Mouse (Mus musculus) heart, postnatal 0 days (tissue): ENCODE measurements around the gene Parp9. TPM values are rescaled to one million over a fixed set of nuclear protein-coding genes. Genes with fewer than 3 reads are reported as not detected.

Experiments
- ATAC-seq: fragments of 200-750 bp; cut with Nextera tagmentation; 2 replicates; pipeline ENCODE4 v1.8.0; 2017; ENCODE audit warnings: low read depth, moderate number of reproducible peaks, moderate library complexity; ENCODE audit not compliant: insufficient read depth
- DNase-seq: peaks from one replicate; pipeline ENCODE4 v3.0.0-alpha.2; 2016; ENCODE audit warnings: low spot score
- H3K27ac ChIP-seq: fragments of 300-500 bp; sonication (generic); 2 replicates; pipeline ENCODE4 v1.5.1; 2014; ENCODE audit warnings: low read depth, mild to moderate bottlenecking
- H3K27me3 ChIP-seq: fragments of 300-500 bp; sonication (generic); 2 replicates; pipeline ENCODE4 v1.6.1; 2014; ENCODE audit warnings: low read length, mixed read lengths; ENCODE audit not compliant: control insufficient read depth, insufficient read depth
- H3K36me3 ChIP-seq: fragments of 300-500 bp; sonication (generic); replicated peaks from 2 replicates; pipeline ENCODE4 v1.6.1; 2014; ENCODE audit warnings: low read length, mixed read lengths; ENCODE audit not compliant: control insufficient read depth, insufficient read depth
- H3K4me1 ChIP-seq: fragments of 300-500 bp; sonication (generic); 2 replicates; pipeline ENCODE4 v1.6.1; 2014; ENCODE audit warnings: antibody characterized with exemption; ENCODE audit not compliant: control insufficient read depth, insufficient read depth
- H3K4me2 ChIP-seq: fragments of 300-500 bp; sonication (generic); 2 replicates; pipeline ENCODE4 v1.6.1; 2014; ENCODE audit warnings: low read depth, mild to moderate bottlenecking, low read length, moderate library complexity
- H3K4me3 ChIP-seq: fragments of 300-500 bp; sonication (generic); 2 replicates; pipeline ENCODE4 v1.5.1; 2014; ENCODE audit warnings: low read depth, low read length
- H3K9ac ChIP-seq: fragments of 300-500 bp; sonication (generic); replicated peaks from 2 replicates; pipeline ENCODE4 v1.6.1; 2014; ENCODE audit warnings: low read depth, low read length, mixed read lengths
- H3K9me3 ChIP-seq: fragments of 300-500 bp; sonication (generic); replicated peaks from 2 replicates; pipeline ENCODE4 v1.6.1; 2016; ENCODE audit warnings: low read length; ENCODE audit not compliant: control insufficient read depth
- CTCF ChIP-seq: IDR thresholded peaks from 2 replicates; pipeline ENCODE4 v1.5.1; 2016; ENCODE audit warnings: antibody characterized with exemption, control low read depth, low read depth
- EP300 ChIP-seq: IDR thresholded peaks from 2 replicates; pipeline ENCODE4 v1.6.1; 2016; ENCODE audit warnings: antibody characterized with exemption, low read depth
- WGBS: fragments of 180-500 bp; shearing (Covaris S2); extraction: QIAGEN DNeasy Blood & Tissue Kit; methylation state at CpG from one replicate; pipeline ENCODE4 v1.1.7; 2014; 5-methylcytosine and 5-hydroxymethylcytosine counted together
- polyA plus RNA-seq: library from polyadenylated mRNA; unstranded; fragments of >200 nt; fragmentation: Nextera tagmentation; extraction: Ambion mirVana; gene quantifications from 2 replicates; pipeline ENCODE4 v1.2.1, GENCODE M21; 2015
- total RNA-seq: library from RNA; depleted of rRNA; stranded (reverse); fragments of >200 nt; gene quantifications from 2 replicates; pipeline ENCODE4 v1.2.3, GENCODE M21; 2014; ENCODE audit warnings: low replicate concordance

The Parp9 gene
- total and polyA plus RNA-seq, 2 experiments from 2014 or later = 9.7 to 11.4 TPM

DNA sequence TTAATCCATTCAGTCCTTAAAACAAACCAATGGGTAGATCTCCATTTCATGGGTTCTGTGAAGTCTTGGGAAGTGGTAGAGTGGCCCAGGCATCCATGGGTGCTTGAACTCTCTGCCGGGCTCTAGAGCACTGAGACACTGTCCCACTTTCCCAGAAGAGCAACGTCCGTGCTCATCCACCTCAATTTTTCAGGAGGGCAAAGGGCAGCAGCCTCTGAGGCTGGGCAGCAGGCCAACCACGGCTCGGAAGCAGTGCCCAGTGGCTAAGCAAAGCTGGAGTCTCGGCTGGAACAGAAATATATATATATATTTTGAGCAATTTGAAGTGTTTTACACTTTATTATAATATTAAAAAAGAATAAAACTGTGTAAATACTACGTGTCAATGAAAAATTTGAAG lies 31.4 kb upstream of the Parp9 start:
- Histone ChIP-seq H3K4me1 (peaks cover 8% of the 10 kb centered on the region; the same call in 1 of the 2 replicates), H3K27me3 (no peaks in the 10 kb centered on the region), H3K36me3 (no peaks in the 10 kb centered on the region), H3K4me3 (no peak overlapping the region), H3K9ac (no peak overlapping the region), H3K4me2 (no peak overlapping the region), H3K9me3 (no peaks in the 10 kb centered on the region), H3K27ac (peak overlapping the region; percentile 94)
- TF ChIP-seq CTCF (no peak), EP300 (no peak)
- WGBS = 53% methylated on average over 7 of the region's 7 CpGs
- DNase-seq = no peak
- ATAC-seq = no peak

DNA sequence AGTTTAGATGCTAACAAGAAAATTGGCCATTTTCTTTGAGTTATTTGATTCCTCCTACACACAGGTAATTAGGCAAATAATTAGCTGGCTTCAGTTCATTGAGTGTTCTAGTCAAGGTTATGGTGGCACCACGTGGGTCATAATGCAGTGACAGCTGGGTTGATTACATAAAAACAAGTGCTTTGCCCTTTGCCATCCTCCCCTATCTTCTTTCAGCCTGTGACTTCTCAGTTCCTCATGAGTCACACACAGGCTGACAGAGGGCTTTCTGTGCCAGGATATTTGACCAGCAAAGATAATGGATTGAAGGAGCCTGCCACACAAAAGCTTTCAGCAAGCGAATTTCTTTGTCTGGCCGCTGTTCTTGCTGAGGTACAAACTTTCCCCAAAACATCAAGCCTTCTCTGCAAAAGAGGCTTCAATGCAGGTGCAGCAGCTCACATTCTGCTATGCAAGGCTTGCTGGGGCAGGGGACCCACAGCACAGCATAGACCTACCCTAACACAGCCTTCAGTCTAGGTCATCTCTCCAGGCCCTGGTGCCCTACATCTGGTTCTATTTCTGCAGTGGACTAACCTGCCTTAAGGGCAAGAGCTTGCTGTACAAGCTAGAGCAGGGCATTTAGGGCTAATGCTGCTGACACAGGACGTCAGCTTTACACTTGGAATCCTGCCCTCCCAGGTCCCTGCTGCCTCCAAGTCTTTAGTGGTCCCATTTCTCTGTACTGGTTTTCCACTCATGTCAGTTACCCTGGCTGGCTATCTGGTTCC lies 30.7 kb upstream of the Parp9 start:
- WGBS = 17% methylated on average over 4 of the region's 4 CpGs
- peak; percentile 92 for ATAC-seq
- H3K4me2 ChIP-seq = no peak overlapping the region
- 0 out of 2 replicates have a peak overlapping the region, but pooled peaks have one; percentile 16 for H3K9ac ChIP-seq
- peaks cover 8% of the 10 kb centered on the region; the same call in 1 of the 2 replicates for H3K4me1 ChIP-seq
- H3K4me3 ChIP-seq = no peak overlapping the region
- H3K9me3 ChIP-seq = no peaks in the 10 kb centered on the region
- peak overlapping the region; percentile 94 for H3K27ac ChIP-seq
- no peaks in the 10 kb centered on the region for H3K36me3 ChIP-seq
- H3K27me3 ChIP-seq = no peaks in the 10 kb centered on the region
- no peak for TF ChIP-seq CTCF
- TF ChIP-seq EP300 = peak; percentile 86
- peak; percentile 80 for DNase-seq

DNA sequence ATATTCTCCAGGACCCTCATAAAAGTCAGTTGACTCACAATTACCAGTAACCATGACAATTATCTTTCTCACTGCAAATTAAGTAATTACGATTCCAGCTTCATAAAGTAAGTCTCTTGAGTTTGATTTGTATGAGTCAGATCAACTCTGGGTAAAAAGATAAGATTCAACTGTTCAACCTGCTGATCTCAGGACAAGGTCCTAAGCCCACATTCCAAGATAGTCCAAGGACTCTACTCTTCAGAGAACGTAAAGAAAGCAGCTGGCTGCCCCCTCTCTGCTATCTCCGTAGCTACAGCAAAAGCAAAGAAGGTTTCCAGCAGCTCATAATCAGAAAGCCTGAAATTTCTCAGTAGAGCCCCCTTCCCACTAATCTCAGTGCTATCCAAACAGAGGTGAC lies 26.8 kb upstream of the Parp9 start:
- no peak overlapping the region for H3K9ac ChIP-seq
- no peak for ATAC-seq
- H3K27ac ChIP-seq = no peak overlapping the region
- no peaks in the 10 kb centered on the region for H3K36me3 ChIP-seq
- no peak for TF ChIP-seq CTCF
- no peak for TF ChIP-seq EP300
- no peaks in the 10 kb centered on the region for H3K9me3 ChIP-seq
- no peaks in the 10 kb centered on the region for H3K27me3 ChIP-seq
- H3K4me1 ChIP-seq = peaks cover 15% of the 10 kb centered on the region; the same call in 1 of the 2 replicates
- H3K4me3 ChIP-seq = no peak overlapping the region
- no peak for DNase-seq
- no peak overlapping the region for H3K4me2 ChIP-seq
- 32% methylated on average over 3 of the region's 3 CpGs for WGBS

DNA sequence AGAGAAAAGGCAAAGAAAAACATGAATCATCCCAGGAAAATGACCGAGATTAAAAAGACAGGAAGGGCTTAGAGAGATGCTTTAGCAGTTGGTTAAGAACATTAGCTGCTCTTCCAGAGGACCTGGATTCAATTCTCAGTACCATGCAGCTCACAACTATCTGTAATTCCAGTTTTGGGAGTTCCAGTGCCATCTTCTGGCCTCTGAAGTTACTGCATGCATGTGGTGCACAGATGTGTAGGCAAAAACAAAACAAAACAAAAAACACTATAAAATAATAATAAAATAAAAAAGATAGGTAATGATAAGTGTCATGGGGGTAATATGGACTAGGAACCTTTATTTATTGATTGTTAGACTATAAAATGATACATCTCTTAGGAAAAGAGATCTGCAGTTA lies 24.7 kb upstream of the Parp9 start:
- Histone ChIP-seq H3K4me3 (no peak overlapping the region), H3K4me2 (no peak overlapping the region), H3K9ac (no peak overlapping the region), H3K4me1 (peaks cover 7% of the 10 kb centered on the region; the same call in 1 of the 2 replicates), H3K36me3 (no peaks in the 10 kb centered on the region), H3K27me3 (no peaks in the 10 kb centered on the region), H3K9me3 (no peaks in the 10 kb centered on the region), H3K27ac (no peak overlapping the region)
- ATAC-seq = no peak
- DNase-seq = no peak
- WGBS = 74% methylated on average over 1 of the region's 1 CpGs
- peak; percentile 46 for TF ChIP-seq CTCF
- no peak for TF ChIP-seq EP300

DNA sequence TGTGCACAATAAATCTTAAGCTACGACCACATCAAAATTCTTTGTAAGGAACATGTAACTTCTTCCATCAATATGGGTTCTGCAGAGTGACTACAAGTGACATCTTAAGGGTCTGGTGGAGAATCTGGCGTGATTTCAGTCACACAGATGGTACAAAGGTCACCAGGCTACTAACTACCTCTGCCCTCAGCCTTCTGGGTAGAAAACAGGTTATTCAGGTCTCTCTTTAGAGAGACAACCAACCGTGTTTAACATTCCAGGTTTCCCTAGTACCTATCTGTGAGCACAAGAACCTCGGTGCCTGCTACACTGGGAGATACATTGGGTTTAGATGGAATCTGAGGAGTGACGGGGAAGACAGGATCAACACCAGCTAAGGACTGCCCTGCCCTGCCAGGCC lies 24.0 kb upstream of the Parp9 start:
- 65% methylated on average over 5 of the region's 5 CpGs for WGBS
- 0 out of 2 replicates have a peak overlapping the region, but pooled peaks have one; percentile 26 for H3K27ac ChIP-seq
- peaks cover 7% of the 10 kb centered on the region; the same call in 1 of the 2 replicates for H3K4me1 ChIP-seq
- DNase-seq (no peak), ATAC-seq (no peak)
- H3K27me3 ChIP-seq = no peaks in the 10 kb centered on the region
- no peaks in the 10 kb centered on the region for H3K36me3 ChIP-seq
- no peak overlapping the region for H3K4me2 ChIP-seq
- no peaks in the 10 kb centered on the region for H3K9me3 ChIP-seq
- H3K9ac ChIP-seq = no peak overlapping the region
- no peak overlapping the region for H3K4me3 ChIP-seq
- TF ChIP-seq CTCF (no peak), EP300 (no peak)
